Mouse (Mus musculus) kidney, embryonic 14.5 days (tissue): ENCODE results near the gene Echdc1. TPM values are rescaled to one million over a fixed set of nuclear protein-coding genes. Genes with fewer than 3 reads are reported as not detected.

ENCODE experiments used
- ATAC-seq: fragments of 200-750 bp; cut with Nextera tagmentation; 2 replicates; pipeline ENCODE4 v1.8.0; 2017; ENCODE audit warnings: moderate number of reproducible peaks, mild to moderate bottlenecking, moderate TSS enrichment, moderate library complexity; ENCODE audit not compliant: low FRiP score, low TSS enrichment
- H3K27ac ChIP-seq: fragments of 300-500 bp; sonication (generic); 2 replicates; pipeline ENCODE4 v1.5.1; 2014; ENCODE audit warnings: low read depth, mild to moderate bottlenecking, low read length, moderate library complexity, mixed read lengths
- H3K27me3 ChIP-seq: fragments of 300-500 bp; sonication (generic); 2 replicates; pipeline ENCODE4 v1.6.1; 2014; ENCODE audit warnings: mild to moderate bottlenecking, low read length; ENCODE audit not compliant: control insufficient read depth, insufficient read depth
- H3K36me3 ChIP-seq: fragments of 300-500 bp; sonication (generic); 2 replicates; pipeline ENCODE4 v1.6.1; 2014; ENCODE audit warnings: low read length, mixed read lengths; ENCODE audit not compliant: control insufficient read depth, insufficient read depth
- H3K4me1 ChIP-seq: fragments of 300-500 bp; sonication (generic); 2 replicates; pipeline ENCODE4 v1.6.1; 2014; ENCODE audit warnings: low read length, mixed read lengths; ENCODE audit not compliant: control insufficient read depth, insufficient read depth
- H3K4me2 ChIP-seq: fragments of 300-500 bp; sonication (generic); replicated peaks from 2 replicates; pipeline ENCODE4 v1.6.1; 2014; ENCODE audit warnings: low read depth, mild to moderate bottlenecking, low read length
- H3K4me3 ChIP-seq: fragments of 300-500 bp; sonication (generic); 2 replicates; pipeline ENCODE4 v1.5.1; 2014; ENCODE audit warnings: mild to moderate bottlenecking, low read length
- H3K9ac ChIP-seq: fragments of 300-500 bp; sonication (generic); 2 replicates; pipeline ENCODE4 v1.6.1; 2014; ENCODE audit warnings: low read depth, mild to moderate bottlenecking, low read length, moderate library complexity
- H3K9me3 ChIP-seq: fragments of 300-500 bp; sonication (generic); 2 replicates; pipeline ENCODE4 v1.6.1; 2016; ENCODE audit warnings: low read length; ENCODE audit not compliant: control insufficient read depth
- WGBS: fragments of 180-500 bp; shearing (Covaris S2); extraction: QIAGEN DNeasy Blood & Tissue Kit; methylation state at CpG from one replicate; pipeline ENCODE4 v1.1.7; 2014; 5-methylcytosine and 5-hydroxymethylcytosine counted together
- polyA plus RNA-seq: library from polyadenylated mRNA; unstranded; fragments of >200 nt; fragmentation: Nextera tagmentation; extraction: Ambion mirVana; gene quantifications from 2 replicates; pipeline ENCODE4 v1.2.1, GENCODE M21; 2014

The Echdc1 gene
- polyA plus RNA-seq, 1 experiment from 2014 or later, result 34.2 TPM

DNA sequence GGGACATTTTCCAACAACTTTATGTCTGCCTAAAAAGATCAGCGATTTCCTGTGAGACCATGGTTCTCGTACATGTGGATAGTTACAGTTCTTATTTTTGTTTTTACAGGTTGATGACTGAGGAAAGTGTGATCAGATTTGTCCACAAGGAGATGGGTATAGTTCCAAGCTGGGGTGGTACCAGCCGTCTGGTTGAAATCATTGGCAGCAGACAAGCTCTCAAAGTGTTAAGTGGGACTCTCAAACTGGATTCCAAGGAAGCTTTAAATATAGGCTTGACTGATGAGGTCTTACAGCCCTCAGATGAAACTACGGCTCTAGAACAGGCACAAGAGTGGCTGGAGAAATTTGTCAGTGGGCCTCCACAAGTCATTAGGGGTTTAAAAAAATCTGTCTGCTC is 31.3 kb downstream of the Echdc1 start:
- ATAC-seq, result no peak
- 89% methylated on average over 4 of the region's 4 CpGs for WGBS

DNA sequence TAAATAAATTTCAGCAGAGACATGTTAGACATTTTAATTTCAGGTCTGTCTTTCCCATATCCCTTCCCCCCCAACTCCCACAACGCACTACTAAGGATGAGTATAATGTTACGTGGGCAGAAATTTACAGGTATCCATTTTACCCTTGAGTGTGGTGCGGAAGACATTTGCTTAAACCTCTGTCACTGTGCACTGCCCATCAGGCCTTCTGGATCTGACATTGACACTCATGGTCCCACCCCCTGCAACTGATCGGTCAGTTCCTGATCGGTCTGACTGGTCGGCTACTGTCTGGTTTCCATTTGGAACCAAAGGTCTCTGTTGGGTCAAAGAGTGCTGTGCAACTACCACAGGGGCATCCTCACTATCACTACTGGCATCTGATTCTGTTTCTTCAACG is 33.7 kb downstream of the Echdc1 start:
- Histone ChIP-seq H3K4me3 (no peak overlapping the region), H3K27me3 (no peaks in the 10 kb centered on the region), H3K36me3 (peaks cover 46% of the 10 kb centered on the region), H3K27ac (no peak overlapping the region), H3K4me1 (no peaks in the 10 kb centered on the region), H3K9me3 (no peaks in the 10 kb centered on the region), H3K9ac (no peak overlapping the region), H3K4me2 (no peak overlapping the region)
- no peak for ATAC-seq
- WGBS, result 87% methylated on average over 7 of the region's 7 CpGs

More for the DNA sequence above, 31.3 kb downstream of the Echdc1 start:
- H3K9me3 ChIP-seq, result no peaks in the 10 kb centered on the region
- no peak overlapping the region for H3K9ac ChIP-seq
- H3K36me3 ChIP-seq, result peaks cover 39% of the 10 kb centered on the region
- no peaks in the 10 kb centered on the region for H3K4me1 ChIP-seq
- no peak overlapping the region for H3K4me2 ChIP-seq
- no peak overlapping the region for H3K4me3 ChIP-seq
- H3K27me3 ChIP-seq, result no peaks in the 10 kb centered on the region
- H3K27ac ChIP-seq, result no peak overlapping the region

DNA sequence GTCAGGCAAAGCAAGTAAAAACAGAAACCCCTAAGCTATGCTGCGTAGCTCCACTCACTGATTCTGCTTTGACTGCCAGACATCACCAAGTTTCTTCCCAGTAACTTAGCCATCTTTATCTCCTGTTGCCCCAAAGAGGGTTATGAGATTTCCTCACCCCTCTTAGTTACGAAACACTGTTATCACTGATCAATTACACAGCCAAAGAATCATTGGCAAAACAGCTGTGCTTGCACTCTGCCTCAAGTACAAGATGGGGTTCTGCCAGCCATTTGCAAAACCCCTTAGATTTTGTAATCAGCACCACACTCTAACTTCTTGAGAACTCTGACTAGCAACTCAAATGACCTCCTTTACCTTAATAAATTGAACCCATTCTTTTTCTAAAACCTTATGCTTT is 38.5 kb downstream of the Echdc1 start:
- ATAC-seq, result no peak
- no peak overlapping the region for H3K27ac ChIP-seq
- H3K4me3 ChIP-seq, result no peak overlapping the region
- H3K36me3 ChIP-seq, result peaks cover 32% of the 10 kb centered on the region
- H3K9me3 ChIP-seq, result no peaks in the 10 kb centered on the region
- 100% methylated on average over 2 of the region's 2 CpGs for WGBS
- H3K27me3 ChIP-seq, result no peaks in the 10 kb centered on the region
- H3K9ac ChIP-seq, result no peak overlapping the region
- no peak overlapping the region for H3K4me2 ChIP-seq
- no peaks in the 10 kb centered on the region for H3K4me1 ChIP-seq

DNA sequence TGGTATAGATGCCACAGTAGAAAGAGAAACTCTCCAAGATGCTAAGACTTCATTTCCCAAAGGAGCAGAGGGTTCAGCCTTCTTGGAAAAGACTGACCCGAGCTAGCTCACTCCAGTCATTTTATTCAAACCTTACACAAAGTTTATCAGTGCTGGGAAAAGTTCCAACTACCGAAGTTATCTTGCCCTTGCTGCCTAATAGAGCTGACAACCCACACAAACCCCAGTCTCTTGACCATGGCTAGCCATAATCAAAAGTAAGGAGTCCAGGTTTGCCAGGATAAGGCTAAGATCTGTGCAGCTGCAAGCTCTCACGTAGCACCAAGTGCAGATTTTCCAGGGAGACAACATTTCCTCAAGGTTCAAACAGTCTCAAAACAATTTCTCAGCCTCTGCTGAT is 39.6 kb downstream of the Echdc1 start:
- Histone ChIP-seq H3K9me3 (no peaks in the 10 kb centered on the region), H3K4me3 (no peak overlapping the region), H3K27me3 (no peaks in the 10 kb centered on the region), H3K27ac (no peak overlapping the region), H3K4me1 (no peaks in the 10 kb centered on the region), H3K36me3 (peaks cover 21% of the 10 kb centered on the region), H3K9ac (no peak overlapping the region), H3K4me2 (no peak overlapping the region)
- WGBS, result 84% methylated on average over 3 of the region's 3 CpGs
- no peak for ATAC-seq

DNA sequence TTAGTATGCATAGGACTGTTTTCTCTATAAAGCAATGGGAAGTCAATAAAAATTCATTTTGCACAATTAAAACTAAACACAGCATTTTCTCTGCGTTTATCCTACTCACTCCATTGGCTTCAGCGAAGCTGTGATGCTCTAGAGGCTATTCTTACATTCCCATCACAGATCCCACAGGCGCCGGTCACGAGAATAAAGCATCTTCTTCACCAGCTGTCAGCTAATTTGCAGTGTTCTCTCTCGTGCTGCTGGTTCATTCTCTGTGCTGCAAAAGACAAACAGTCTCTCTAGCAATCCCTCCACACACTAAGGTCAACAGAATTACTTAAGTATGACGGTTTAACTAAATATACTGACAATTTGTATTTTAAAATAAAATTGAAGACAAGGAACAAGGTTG is 41.2 kb downstream of the Echdc1 start:
- Histone ChIP-seq H3K9ac (no peak overlapping the region), H3K4me2 (no peak overlapping the region), H3K27ac (no peak overlapping the region), H3K27me3 (no peaks in the 10 kb centered on the region), H3K9me3 (no peaks in the 10 kb centered on the region), H3K36me3 (peaks cover 18% of the 10 kb centered on the region), H3K4me3 (no peak overlapping the region), H3K4me1 (no peaks in the 10 kb centered on the region)
- ATAC-seq, result no peak
- 85% methylated on average over 7 of the region's 7 CpGs for WGBS

DNA sequence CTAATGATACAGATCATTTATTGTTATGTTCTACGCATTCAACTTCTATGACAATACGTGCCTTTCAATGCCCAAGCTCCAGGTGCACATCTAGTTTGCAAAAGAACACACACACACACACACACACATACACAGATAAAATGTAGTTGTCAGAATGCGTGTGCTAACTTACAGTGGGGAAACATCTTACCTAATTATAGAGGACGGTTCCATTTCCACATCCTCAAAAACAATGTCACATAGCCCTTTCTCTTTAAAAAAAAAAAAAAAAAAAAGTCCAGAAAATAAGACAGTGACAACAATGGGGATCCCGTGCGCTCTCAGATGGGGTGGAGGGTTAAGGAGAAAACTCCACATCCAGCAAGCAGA is 48.1 kb downstream of the Echdc1 start:
- H3K9ac ChIP-seq, result peak overlapping the region; percentile 93
- no peaks in the 10 kb centered on the region for H3K27me3 ChIP-seq
- WGBS, result 4% methylated on average over 6 of the region's 6 CpGs
- H3K4me1 ChIP-seq, result peaks cover 8% of the 10 kb centered on the region
- H3K4me3 ChIP-seq, result peak overlapping the region; percentile 91
- no peaks in the 10 kb centered on the region for H3K36me3 ChIP-seq
- no peak for ATAC-seq
- no peaks in the 10 kb centered on the region for H3K9me3 ChIP-seq
- peak overlapping the region; percentile 97 for H3K27ac ChIP-seq
- peak overlapping the region; percentile 60 for H3K4me2 ChIP-seq

DNA sequence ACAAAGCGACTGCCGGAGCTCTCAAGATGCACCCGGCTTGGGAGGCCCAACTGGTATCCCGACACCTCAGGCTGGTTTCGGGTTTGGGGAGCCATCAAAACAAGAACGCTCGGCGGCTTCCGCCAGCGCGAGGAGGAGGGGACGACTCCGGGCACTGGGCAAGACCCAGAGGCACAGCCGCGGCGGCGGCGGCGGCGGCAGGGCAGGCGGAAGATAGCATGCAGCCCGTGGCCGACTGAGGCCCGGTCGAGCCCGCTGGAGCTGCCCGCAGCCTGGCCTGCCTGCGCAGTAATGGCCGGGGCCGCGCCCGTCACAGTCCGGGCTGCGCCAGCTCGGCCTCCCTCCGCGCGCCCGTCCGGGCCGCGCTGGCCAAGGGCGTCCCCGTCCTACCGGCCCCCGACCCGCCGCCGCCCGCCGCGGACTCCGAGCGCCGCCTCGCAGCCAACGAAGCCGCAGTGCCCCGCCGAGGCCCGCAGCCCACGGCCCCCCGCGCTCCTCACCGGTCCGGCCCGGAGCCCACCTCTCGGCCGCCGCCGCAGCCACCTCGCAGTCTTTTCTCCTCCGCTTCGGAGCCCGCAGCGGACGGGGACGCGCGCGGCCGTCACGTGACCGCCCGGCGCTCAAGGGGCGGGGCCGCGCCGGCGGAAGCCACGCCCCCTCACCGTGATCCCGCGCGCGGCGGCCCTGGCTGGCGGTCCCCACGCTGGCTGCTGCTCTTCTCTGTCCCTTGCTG is 48.7 kb downstream of the Echdc1 start:
- peak overlapping the region; percentile 97 for H3K27ac ChIP-seq
- peak; percentile 98 for ATAC-seq
- H3K36me3 ChIP-seq, result no peaks in the 10 kb centered on the region
- H3K27me3 ChIP-seq, result no peaks in the 10 kb centered on the region
- peak overlapping the region; percentile 91 for H3K4me3 ChIP-seq
- under 1% methylated on average over 76 of the region's 100 CpGs for WGBS
- peaks cover 8% of the 10 kb centered on the region for H3K4me1 ChIP-seq
- no peaks in the 10 kb centered on the region for H3K9me3 ChIP-seq
- peak overlapping the region; percentile 60 for H3K4me2 ChIP-seq
- peak overlapping the region; percentile 93 for H3K9ac ChIP-seq

DNA sequence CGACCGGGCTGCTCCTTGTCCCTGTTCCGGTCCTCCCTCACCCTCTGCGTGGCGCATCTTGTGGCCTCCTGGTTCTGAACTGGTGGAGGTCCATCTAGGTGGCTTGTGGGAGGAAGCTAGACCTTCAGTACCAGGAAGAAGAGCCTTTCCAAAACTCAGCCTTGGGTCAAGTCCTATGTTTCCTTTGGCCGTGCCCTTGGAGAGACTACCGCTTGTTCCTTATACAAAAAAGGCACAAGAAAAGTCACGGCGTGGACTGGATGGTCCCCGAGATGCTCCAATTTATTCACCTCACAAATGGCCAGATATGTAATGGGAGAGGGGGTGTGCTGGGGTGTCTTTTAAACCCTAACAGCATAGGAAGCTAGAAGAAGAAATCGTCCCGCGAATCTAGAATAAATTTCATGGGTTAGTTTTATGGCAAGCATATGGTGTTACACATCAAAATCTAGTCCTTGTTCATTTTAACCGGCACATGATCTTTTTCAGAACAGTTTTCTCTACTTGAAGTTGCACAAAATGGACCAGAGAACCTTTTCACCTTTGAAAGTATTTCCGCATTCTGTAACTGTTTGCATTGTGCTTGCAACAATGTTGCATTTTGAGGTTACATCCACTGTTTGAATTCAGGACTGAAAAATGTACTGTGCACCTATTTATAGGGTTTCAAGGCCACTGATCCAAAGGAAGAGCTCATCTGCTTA is 49.4 kb downstream of the Echdc1 start, which contains the start of gene Rnf146:
Gene Rnf146 (minus strand): TSS at position 246 of the 704 bp plus-strand sequence.
- Histone ChIP-seq H3K27me3 (no peaks in the 10 kb centered on the region), H3K9me3 (no peaks in the 10 kb centered on the region), H3K4me2 (peak within 1 kb of the TSS; percentile 60), H3K4me3 (peak within 1 kb of the TSS; percentile 91), H3K9ac (peak within 1 kb of the TSS; percentile 93), H3K4me1 (peaks cover 8% of the 10 kb centered on the region), H3K36me3 (no peaks in the 10 kb centered on the region), H3K27ac (peak within 1 kb of the TSS; percentile 97)
- 8% methylated on average over 15 of the region's 15 CpGs for WGBS
- no peak for ATAC-seq

DNA sequence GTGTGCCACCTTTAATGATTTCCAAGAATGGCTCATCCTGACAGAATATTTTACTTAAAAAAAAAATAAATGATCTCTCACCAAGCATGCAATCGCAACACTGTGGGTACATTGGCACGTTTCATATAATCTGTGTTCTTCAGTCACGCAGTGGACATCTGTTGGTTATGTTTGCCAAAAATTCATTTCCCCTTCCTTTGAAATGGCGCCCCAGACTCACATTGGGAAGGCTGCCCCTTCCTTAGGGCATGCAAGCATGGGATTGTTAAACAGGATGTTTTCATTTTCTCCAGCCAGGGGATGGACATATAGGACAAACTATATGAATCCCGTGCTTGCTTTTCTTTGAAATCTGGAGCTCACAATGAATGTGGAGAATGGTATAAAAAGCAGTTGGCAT is 61.1 kb downstream of the Echdc1 start:
- Histone ChIP-seq H3K4me2 (no peak overlapping the region), H3K9me3 (no peaks in the 10 kb centered on the region), H3K4me1 (no peaks in the 10 kb centered on the region), H3K9ac (no peak overlapping the region), H3K36me3 (no peaks in the 10 kb centered on the region), H3K27me3 (no peaks in the 10 kb centered on the region), H3K4me3 (no peak overlapping the region), H3K27ac (no peak overlapping the region)
- 87% methylated on average over 5 of the region's 5 CpGs for WGBS
- no peak for ATAC-seq
